Mouse (Mus musculus) kidney, embryonic 15.5 days (tissue): Measurements from ENCODE around the gene Hpgd. TPM values are rescaled to one million over a fixed set of nuclear protein-coding genes. Genes with fewer than 3 reads are reported as not detected.

Source experiments
- ATAC-seq: fragments of 200-750 bp; cut with Nextera tagmentation; replicated peaks from 2 replicates; pipeline ENCODE4 v1.8.0; 2017; ENCODE audit warnings: moderate TSS enrichment; ENCODE audit not compliant: low FRiP score
- H3K27ac ChIP-seq: fragments of 300-500 bp; sonication (generic); 2 replicates; pipeline ENCODE4 v1.5.1; 2015; ENCODE audit warnings: mild to moderate bottlenecking, inconsistent platforms
- H3K27me3 ChIP-seq: fragments of 300-500 bp; sonication (generic); 2 replicates; pipeline ENCODE4 v1.6.1; 2015; ENCODE audit warnings: inconsistent platforms
- H3K36me3 ChIP-seq: fragments of 300-500 bp; sonication (generic); 2 replicates; pipeline ENCODE4 v1.6.1; 2015; ENCODE audit warnings: inconsistent platforms
- H3K4me1 ChIP-seq: fragments of 300-500 bp; sonication (generic); 2 replicates; pipeline ENCODE4 v1.6.1; 2015; ENCODE audit warnings: inconsistent platforms
- H3K4me2 ChIP-seq: fragments of 300-500 bp; sonication (generic); 2 replicates; pipeline ENCODE4 v1.6.1; 2015; ENCODE audit warnings: moderate library complexity, mild to moderate bottlenecking, inconsistent platforms
- H3K4me3 ChIP-seq: fragments of 300-500 bp; sonication (generic); replicated peaks from 2 replicates; pipeline ENCODE4 v1.5.1; 2015; ENCODE audit warnings: mild to moderate bottlenecking, inconsistent platforms
- H3K9ac ChIP-seq: fragments of 300-500 bp; sonication (generic); 2 replicates; pipeline ENCODE4 v1.6.1; 2015; ENCODE audit warnings: mild to moderate bottlenecking, inconsistent platforms
- H3K9me3 ChIP-seq: fragments of 300-500 bp; sonication (generic); replicated peaks from 2 replicates; pipeline ENCODE4 v1.6.1; 2016; ENCODE audit warnings: inconsistent platforms
- WGBS: fragments of 180-500 bp; shearing (Covaris S2); methylation state at CpG from one replicate; pipeline ENCODE4 v1.1.7; 2015; ENCODE audit warnings: mixed read lengths; 5-methylcytosine and 5-hydroxymethylcytosine counted together
- polyA plus RNA-seq: library from polyadenylated mRNA; unstranded; fragments of >200 nt; fragmentation: Nextera tagmentation; extraction: Ambion mirVana; gene quantifications from 2 replicates; pipeline ENCODE4 v1.2.1, GENCODE M21; 2015

Gene Hpgd
- polyA plus RNA-seq, 1 experiment from 2014 or later = 21.2 TPM

DNA sequence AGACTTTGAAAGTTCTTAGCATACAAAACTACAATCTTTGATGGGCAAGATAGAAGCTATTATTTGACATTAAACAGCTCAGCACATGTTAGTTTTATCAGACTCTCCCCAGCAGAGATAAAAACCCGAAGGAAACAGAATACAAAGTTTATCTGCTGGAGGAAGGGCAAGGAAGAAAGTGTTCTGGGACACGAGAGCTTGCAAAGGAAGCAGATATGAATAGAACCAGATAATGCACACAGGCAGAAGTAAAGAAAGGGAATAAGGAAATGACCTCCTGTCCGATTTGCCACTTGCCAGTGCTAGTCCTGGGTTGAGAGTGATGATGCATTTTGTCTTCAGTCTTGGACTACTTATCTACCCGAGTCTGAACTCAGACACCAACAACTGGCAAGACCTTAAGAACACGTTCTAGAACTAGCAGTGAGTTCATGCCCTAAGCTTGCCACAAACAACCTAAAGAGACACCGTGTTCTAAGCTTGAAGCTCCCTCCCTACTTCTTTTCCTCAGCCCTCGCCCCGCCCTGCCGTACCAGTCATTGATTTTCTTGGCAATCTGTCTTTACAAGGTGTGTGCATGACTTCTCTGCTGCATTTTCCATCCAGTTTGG, 41.1 kb downstream of the Hpgd start:
- Histone ChIP-seq H3K27me3 (no peaks in the 10 kb centered on the region), H3K4me2 (no peak overlapping the region), H3K27ac (no peak overlapping the region), H3K4me3 (no peak overlapping the region), H3K36me3 (no peaks in the 10 kb centered on the region), H3K9me3 (no peaks in the 10 kb centered on the region), H3K9ac (no peak overlapping the region), H3K4me1 (no peaks in the 10 kb centered on the region)
- ATAC-seq = no peak
- WGBS = 83% methylated on average over 9 of the region's 9 CpGs

DNA sequence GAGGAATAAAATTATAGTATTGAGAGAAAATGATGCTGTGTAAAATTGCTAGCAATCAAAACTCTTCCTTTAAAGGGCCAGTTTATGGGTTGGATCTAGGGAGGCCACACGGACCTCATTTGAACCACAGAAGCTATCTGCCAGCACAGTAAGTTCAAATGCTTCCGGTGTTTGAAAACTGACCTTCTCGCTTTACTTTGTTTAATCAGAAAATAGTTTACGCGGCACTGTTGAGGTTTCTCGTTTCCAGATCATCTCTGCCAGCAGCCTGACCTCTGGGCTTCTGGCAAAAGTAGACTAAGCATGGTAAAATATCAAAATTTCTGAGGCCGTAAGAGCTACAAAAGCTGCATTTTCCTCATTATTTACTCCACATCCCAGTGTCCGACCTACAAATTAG, 42.4 kb downstream of the Hpgd start:
- Histone ChIP-seq H3K27ac (no peak overlapping the region), H3K9me3 (no peaks in the 10 kb centered on the region)
- ATAC-seq = no peak

DNA sequence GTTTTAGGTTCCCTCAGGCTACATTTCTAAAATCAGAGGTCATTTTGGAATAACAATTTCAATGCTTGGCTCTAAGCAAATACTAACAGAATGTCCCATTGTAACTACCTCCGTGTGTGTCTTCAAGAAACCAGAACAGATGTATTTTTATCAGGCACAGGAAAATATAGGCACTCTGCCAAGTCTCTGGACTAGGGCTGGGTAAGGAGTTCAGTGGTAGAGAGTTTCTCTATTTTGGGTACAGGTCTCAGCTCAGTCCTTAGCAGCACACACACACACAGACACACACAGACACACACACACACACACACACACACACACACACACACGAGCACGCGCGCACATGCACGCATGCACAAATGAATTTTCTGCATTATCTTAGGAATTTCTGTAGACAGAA, 49.1 kb downstream of the Hpgd start:
- Histone ChIP-seq H3K27me3 (no peaks in the 10 kb centered on the region), H3K9ac (no peak overlapping the region), H3K4me3 (no peak overlapping the region), H3K4me1 (peaks cover 10% of the 10 kb centered on the region), H3K36me3 (no peaks in the 10 kb centered on the region), H3K27ac (no peak overlapping the region), H3K4me2 (no peak overlapping the region), H3K9me3 (no peaks in the 10 kb centered on the region)
- ATAC-seq = peak; percentile 71
- 75% methylated on average over 6 of the region's 6 CpGs for WGBS

More for the DNA sequence above, 42.4 kb downstream of the Hpgd start:
- H3K4me2 ChIP-seq = no peak overlapping the region
- no peak overlapping the region for H3K4me3 ChIP-seq
- no peak overlapping the region for H3K9ac ChIP-seq
- peaks cover under 1% of the 10 kb centered on the region; the same call in 1 of the 2 replicates for H3K4me1 ChIP-seq
- H3K27me3 ChIP-seq = no peaks in the 10 kb centered on the region
- H3K36me3 ChIP-seq = no peaks in the 10 kb centered on the region
- 36% methylated on average over 8 of the region's 8 CpGs for WGBS

DNA sequence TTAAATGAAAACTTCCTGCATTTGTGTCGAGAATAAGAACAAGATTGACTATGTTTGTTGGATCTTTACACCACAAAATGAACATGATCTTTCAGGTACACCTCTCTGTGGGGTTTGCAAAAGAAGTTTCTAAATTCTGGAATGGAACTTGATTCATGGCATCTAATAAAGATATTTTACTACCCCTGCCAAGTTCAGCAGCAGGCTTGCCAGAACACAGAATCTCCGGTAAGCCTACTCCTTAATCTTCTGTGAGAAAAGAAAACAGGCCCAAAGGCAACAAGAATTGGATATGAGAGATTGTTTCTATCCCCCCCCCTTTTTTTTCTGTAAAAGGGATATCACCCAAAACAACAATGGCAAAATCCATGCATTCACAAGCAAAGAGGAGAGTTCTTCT, 49.6 kb downstream of the Hpgd start:
- Histone ChIP-seq H3K4me1 (peaks cover 10% of the 10 kb centered on the region), H3K27me3 (no peaks in the 10 kb centered on the region), H3K36me3 (no peaks in the 10 kb centered on the region), H3K27ac (no peak overlapping the region), H3K9me3 (no peaks in the 10 kb centered on the region), H3K9ac (no peak overlapping the region), H3K4me2 (no peak overlapping the region), H3K4me3 (no peak overlapping the region)
- peak; percentile 83 for ATAC-seq
- 25% methylated on average over 2 of the region's 2 CpGs for WGBS

DNA sequence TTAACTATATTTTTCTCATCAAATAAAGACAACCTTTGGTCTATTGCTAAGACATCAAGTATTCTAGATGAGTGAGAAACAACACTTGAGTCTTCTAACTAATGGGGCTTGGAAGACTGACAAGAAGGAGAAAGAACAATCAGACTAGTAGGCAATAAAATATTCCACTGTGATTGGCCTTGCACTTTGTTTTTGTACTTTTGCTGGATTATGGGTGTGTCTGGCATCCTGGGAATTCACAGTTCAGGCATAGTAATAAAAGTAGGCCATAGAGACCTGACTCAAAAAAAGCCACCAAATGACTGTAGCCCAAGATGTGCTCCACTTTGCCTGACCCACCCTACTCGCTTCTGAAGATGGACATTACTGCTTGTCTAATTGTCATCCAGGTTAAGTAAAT, 50.0 kb downstream of the Hpgd start:
- Histone ChIP-seq H3K9ac (no peak overlapping the region), H3K36me3 (no peaks in the 10 kb centered on the region), H3K4me1 (peaks cover 10% of the 10 kb centered on the region), H3K4me3 (no peak overlapping the region), H3K4me2 (no peak overlapping the region), H3K27ac (no peak overlapping the region), H3K27me3 (no peaks in the 10 kb centered on the region), H3K9me3 (no peaks in the 10 kb centered on the region)
- ATAC-seq = peak; percentile 40
- 46% methylated on average over 1 of the region's 1 CpGs for WGBS

DNA sequence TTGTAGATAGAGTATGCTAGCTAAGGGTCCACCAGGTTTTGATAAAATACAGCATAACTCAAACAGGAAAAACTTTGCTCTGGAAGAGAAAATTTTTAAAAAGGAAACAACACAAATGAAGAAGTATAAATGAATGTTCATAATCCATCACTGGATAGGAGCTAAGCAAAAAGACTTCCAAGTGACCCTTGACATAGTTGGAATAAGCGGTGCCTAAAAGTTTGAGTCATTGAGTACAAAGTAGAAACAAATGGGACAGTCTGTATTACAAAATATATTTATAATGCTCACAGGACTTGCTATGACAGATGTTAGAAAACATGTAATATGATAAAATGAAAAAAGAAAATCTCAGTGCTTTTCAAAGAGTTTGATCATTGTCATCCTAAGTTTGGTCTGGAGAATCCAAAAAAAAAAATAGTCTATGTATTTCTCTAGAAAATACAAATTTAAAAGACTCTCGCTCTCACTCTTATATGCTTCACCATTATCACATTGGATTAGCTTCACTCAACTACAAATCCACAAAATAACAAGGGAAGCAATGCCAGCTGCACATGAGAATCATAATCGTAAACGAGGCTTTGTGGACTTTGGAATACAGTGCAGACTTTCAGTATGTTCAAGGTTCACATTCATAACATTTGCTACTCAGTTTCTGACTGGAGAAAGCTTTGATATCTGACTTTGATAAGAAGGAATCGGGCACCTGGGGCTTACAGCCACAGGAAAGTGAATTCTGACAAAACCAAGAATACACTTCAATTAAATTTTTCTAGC, 51.4 kb downstream of the Hpgd start:
- no peak for ATAC-seq
- H3K36me3 ChIP-seq = no peaks in the 10 kb centered on the region
- H3K4me1 ChIP-seq = peaks cover 10% of the 10 kb centered on the region
- H3K27me3 ChIP-seq = no peaks in the 10 kb centered on the region
- H3K4me2 ChIP-seq = no peak overlapping the region
- whole genome bisulfite sequencing = 85% methylated on average over 5 of the region's 5 CpGs
- H3K4me3 ChIP-seq = no peak overlapping the region
- H3K27ac ChIP-seq = no peak overlapping the region
- H3K9ac ChIP-seq = no peak overlapping the region
- no peaks in the 10 kb centered on the region for H3K9me3 ChIP-seq

DNA sequence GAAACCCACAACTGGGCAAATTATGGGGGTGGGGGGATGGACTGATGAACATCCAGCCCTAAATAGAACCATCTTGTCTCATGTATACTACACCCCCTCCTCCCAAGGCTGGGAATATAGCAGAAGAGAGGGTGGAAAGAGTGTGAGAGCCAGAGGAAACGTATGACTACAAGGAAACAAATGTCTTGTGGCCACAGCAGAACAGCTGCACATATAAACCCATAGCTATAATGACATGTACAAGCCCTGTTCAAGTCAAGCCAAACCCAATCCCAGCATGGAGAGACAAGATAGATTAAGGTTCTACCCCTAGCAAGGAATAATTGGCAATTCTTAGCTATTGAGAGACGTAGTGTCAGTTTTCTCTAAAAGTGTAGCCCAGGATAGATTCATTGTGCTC, 68.8 kb downstream of the Hpgd start:
- Histone ChIP-seq H3K9me3 (no peaks in the 10 kb centered on the region), H3K9ac (no peak overlapping the region), H3K27ac (no peak overlapping the region), H3K4me1 (no peaks in the 10 kb centered on the region), H3K36me3 (no peaks in the 10 kb centered on the region), H3K4me2 (no peak overlapping the region), H3K4me3 (no peak overlapping the region), H3K27me3 (no peaks in the 10 kb centered on the region)
- 88% methylated on average over 2 of the region's 2 CpGs for WGBS
- no peak for ATAC-seq
